Mouse (Mus musculus) forebrain, embryonic 14.5 days (tissue): ENCODE measurements around the gene Rgs17. TPM values are rescaled to one million over a fixed set of nuclear protein-coding genes. Genes with fewer than 3 reads are reported as not detected.
"Not testable (repeated sequence)": the region's sequence is repeated elsewhere in the genome, so short reads cannot be mapped to it uniquely, and the experiment has no call there.

ENCODE experiments used
- ATAC-seq: fragments of 200-750 bp; cut with Nextera tagmentation; 2 replicates; pipeline ENCODE4 v1.8.0; 2017; ENCODE audit warnings: mild to moderate bottlenecking, moderate library complexity
- DNase-seq: peaks from one replicate; pipeline ENCODE4 v3.0.0-alpha.2; 2015; ENCODE audit warnings: low spot score
- H3K27ac ChIP-seq: fragments of 300-500 bp; sonication (generic); 2 replicates; pipeline ENCODE4 v1.5.1; 2014; ENCODE audit warnings: low read depth, mild to moderate bottlenecking, control low read depth, low read length, moderate library complexity
- H3K27me3 ChIP-seq: fragments of 300-500 bp; sonication (generic); replicated peaks from 2 replicates; pipeline ENCODE4 v1.6.1; 2014; ENCODE audit warnings: low read length, control low read depth, mixed read lengths; ENCODE audit not compliant: control insufficient read depth, insufficient read depth
- H3K36me3 ChIP-seq: fragments of 300-500 bp; sonication (generic); 2 replicates; pipeline ENCODE4 v1.6.1; 2014; ENCODE audit warnings: low read length, control low read depth; ENCODE audit not compliant: control insufficient read depth, insufficient read depth
- H3K4me1 ChIP-seq: fragments of 300-500 bp; sonication (generic); 2 replicates; pipeline ENCODE4 v1.6.1; 2014; ENCODE audit warnings: antibody characterized with exemption, low read length, control low read depth; ENCODE audit not compliant: control insufficient read depth, insufficient read depth
- H3K4me2 ChIP-seq: fragments of 300-500 bp; sonication (generic); 2 replicates; pipeline ENCODE4 v1.6.1; 2014; ENCODE audit warnings: mild to moderate bottlenecking, control low read depth, low read length
- H3K4me3 ChIP-seq: fragments of 300-500 bp; sonication (generic); 2 replicates; pipeline ENCODE4 v1.5.1; 2014; ENCODE audit warnings: low read depth, low read length, control low read depth
- H3K9ac ChIP-seq: fragments of 300-500 bp; sonication (generic); 2 replicates; pipeline ENCODE4 v1.6.1; 2014; ENCODE audit warnings: mild to moderate bottlenecking, low read length, control low read depth, moderate library complexity
- H3K9me3 ChIP-seq: fragments of 300-500 bp; sonication (generic); replicated peaks from 2 replicates; pipeline ENCODE4 v1.6.1; 2016; ENCODE audit warnings: low read length, control low read depth, mixed read lengths; ENCODE audit not compliant: control insufficient read depth
- WGBS: fragments of 180-500 bp; shearing (Covaris S2); extraction: QIAGEN DNeasy Blood & Tissue Kit; methylation state at CpG from one replicate; pipeline ENCODE4 v1.1.7; 2014; 5-methylcytosine and 5-hydroxymethylcytosine counted together
- polyA plus RNA-seq: library from polyadenylated mRNA; unstranded; fragments of >200 nt; fragmentation: Nextera tagmentation; extraction: Ambion mirVana; gene quantifications from 2 replicates; pipeline ENCODE4 v1.2.1, GENCODE M21; 2014

The Rgs17 gene
- polyA plus RNA-seq = 7.6 and 11.7 TPM in 2 replicates

- ATAC-seq = peak; percentile 95
- Histone ChIP-seq H3K4me2 (peak within 1 kb of the TSS; percentile 89), H3K9me3 (no peaks in the 10 kb centered on the region), H3K27ac (peak within 1 kb of the TSS; percentile 9; the same call in 1 of the 2 replicates), H3K27me3 (no peaks in the 10 kb centered on the region), H3K36me3 (no peaks in the 10 kb centered on the region), H3K9ac (peak within 1 kb of the TSS; percentile 80), H3K4me1 (no peaks in the 10 kb centered on the region), H3K4me3 (peak within 1 kb of the TSS; percentile 72)
- under 1% methylated on average over 23 of the region's 35 CpGs for WGBS
- peak; percentile 88 for DNase-seq
Measured at GRCm38 (mm10) chr10:5922294-5922828, at the start of gene Rgs17. TSS of gene Rgs17 (minus strand) at chr10:5922400.

DNA sequence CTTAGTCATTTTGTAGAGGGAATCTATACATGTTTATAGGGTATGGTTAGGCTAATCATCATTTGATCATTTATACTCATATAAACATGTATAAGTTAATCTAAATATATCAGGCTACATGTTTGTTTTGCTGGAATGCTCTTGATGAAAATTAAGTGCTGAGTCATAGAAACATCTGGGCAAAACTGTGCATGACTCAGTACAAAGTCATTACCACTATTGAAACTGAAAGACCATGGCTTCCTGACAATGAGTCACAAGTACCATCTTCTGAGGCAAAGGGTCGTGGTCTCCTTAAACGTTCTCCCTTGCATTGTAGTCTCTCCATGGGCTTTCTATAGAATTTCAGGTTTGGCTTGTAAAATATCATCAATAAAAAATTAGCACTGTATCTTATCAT lies 45.5 kb upstream of the Rgs17 start:
- Histone ChIP-seq H3K9me3 (no peaks in the 10 kb centered on the region), H3K9ac (no peak overlapping the region), H3K27me3 (no peaks in the 10 kb centered on the region), H3K27ac (no peak overlapping the region), H3K4me3 (no peak overlapping the region), H3K4me1 (no peaks in the 10 kb centered on the region), H3K36me3 (no peaks in the 10 kb centered on the region), H3K4me2 (no peak overlapping the region)
- WGBS = 93% methylated on average over 2 of the region's 2 CpGs
- ATAC-seq (no peak), DNase-seq (no peak)

DNA sequence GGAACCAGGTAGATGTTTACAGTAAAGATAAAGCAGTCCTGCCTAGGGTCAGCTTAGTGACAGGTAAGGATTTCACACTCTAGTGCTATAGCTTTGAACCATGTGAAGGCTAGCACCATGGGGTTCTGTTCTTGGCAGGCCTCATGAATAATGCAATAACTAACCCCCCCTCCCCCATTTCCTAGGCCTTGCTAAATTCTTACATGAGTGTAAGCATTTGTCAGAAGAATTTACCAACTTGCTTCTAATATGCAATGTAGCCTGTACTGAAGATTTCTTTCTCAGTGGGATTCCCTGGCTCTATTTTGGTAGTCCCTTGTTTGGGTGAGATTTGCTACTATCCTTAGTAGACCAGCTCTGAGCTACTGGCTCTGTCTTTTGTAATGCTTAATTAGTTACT lies 31.6 kb upstream of the Rgs17 start:
- H3K27ac ChIP-seq, DNase-seq, ATAC-seq, H3K4me3 ChIP-seq, H3K27me3 ChIP-seq, H3K4me2 ChIP-seq, H3K9ac ChIP-seq, H3K9me3 ChIP-seq, H3K36me3 ChIP-seq, H3K4me1 ChIP-seq: not testable (repeated sequence)

DNA sequence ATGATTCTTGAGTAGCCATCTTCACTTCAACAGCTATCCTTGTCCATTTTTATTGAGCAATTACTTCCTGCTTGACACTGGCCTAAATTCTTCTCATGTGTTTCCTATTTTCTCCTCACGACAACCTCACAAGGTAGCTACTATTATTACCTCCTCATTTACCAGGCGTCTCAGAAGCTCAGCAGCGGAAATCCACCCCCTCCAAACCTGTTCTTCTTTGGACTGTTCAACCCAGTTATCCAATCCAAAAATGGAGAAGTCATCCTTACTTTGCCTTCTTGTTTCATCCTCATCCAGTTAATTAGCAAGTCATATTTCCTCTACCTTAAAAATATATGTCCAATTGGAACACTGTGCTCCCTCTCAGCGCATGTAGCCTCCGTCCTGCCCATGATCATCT lies 2.1 kb upstream of the Rgs17 start:
- H3K9ac ChIP-seq = no peak overlapping the region
- no peak overlapping the region for H3K4me2 ChIP-seq
- H3K4me1 ChIP-seq = no peaks in the 10 kb centered on the region
- no peak overlapping the region for H3K27ac ChIP-seq
- no peak for DNase-seq
- H3K36me3 ChIP-seq = no peaks in the 10 kb centered on the region
- no peaks in the 10 kb centered on the region for H3K9me3 ChIP-seq
- no peak overlapping the region for H3K4me3 ChIP-seq
- no peaks in the 10 kb centered on the region for H3K27me3 ChIP-seq
- no peak for ATAC-seq
- WGBS = 88% methylated on average over 5 of the region's 5 CpGs

GRCm38 (mm10) chr10:5923096-5923495 lies 896 bp upstream of the Rgs17 start:
- H3K4me2 ChIP-seq = no peak overlapping the region; the same call in 1 of the 2 replicates
- 8% methylated on average over 9 of the region's 9 CpGs for WGBS
- ATAC-seq = no peak

GRCm38 (mm10) chr10:5921771-5922170 lies 429 bp downstream of the Rgs17 start:
- 1% methylated on average over 27 of the region's 31 CpGs for WGBS
- peak overlapping the region; percentile 9; the same call in 1 of the 2 replicates for H3K27ac ChIP-seq
- peak overlapping the region; percentile 89 for H3K4me2 ChIP-seq
- DNase-seq (no peak), ATAC-seq (peak; percentile 58)
- peak overlapping the region; percentile 72 for H3K4me3 ChIP-seq
- H3K4me1 ChIP-seq = no peaks in the 10 kb centered on the region
- H3K36me3 ChIP-seq = no peaks in the 10 kb centered on the region
- H3K9ac ChIP-seq = peak overlapping the region; percentile 80
- H3K27me3 ChIP-seq = no peaks in the 10 kb centered on the region
- H3K9me3 ChIP-seq = no peaks in the 10 kb centered on the region

More at GRCm38 (mm10) chr10:5923096-5923495, 896 bp upstream of the Rgs17 start:
- Histone ChIP-seq H3K9ac (no peak overlapping the region), H3K4me3 (no peak overlapping the region; the same call in 1 of the 2 replicates), H3K9me3 (no peaks in the 10 kb centered on the region), H3K27ac (no peak overlapping the region), H3K36me3 (no peaks in the 10 kb centered on the region), H3K4me1 (no peaks in the 10 kb centered on the region), H3K27me3 (no peaks in the 10 kb centered on the region)
- DNase-seq = peak; percentile 64

GRCm38 (mm10) chr10:5921031-5921551 lies 1.1 kb downstream of the Rgs17 start:
- no peak overlapping the region for H3K27ac ChIP-seq
- H3K36me3 ChIP-seq = no peaks in the 10 kb centered on the region
- 3% methylated on average over 12 of the region's 12 CpGs for WGBS
- peak overlapping the region; percentile 72 for H3K4me3 ChIP-seq
- ATAC-seq = peak; percentile 19
- peak overlapping the region; percentile 80 for H3K9ac ChIP-seq
- H3K27me3 ChIP-seq = no peaks in the 10 kb centered on the region
- peak; percentile 39 for DNase-seq
- H3K4me2 ChIP-seq = peak overlapping the region; percentile 89
- no peaks in the 10 kb centered on the region for H3K4me1 ChIP-seq
- H3K9me3 ChIP-seq = no peaks in the 10 kb centered on the region

DNA sequence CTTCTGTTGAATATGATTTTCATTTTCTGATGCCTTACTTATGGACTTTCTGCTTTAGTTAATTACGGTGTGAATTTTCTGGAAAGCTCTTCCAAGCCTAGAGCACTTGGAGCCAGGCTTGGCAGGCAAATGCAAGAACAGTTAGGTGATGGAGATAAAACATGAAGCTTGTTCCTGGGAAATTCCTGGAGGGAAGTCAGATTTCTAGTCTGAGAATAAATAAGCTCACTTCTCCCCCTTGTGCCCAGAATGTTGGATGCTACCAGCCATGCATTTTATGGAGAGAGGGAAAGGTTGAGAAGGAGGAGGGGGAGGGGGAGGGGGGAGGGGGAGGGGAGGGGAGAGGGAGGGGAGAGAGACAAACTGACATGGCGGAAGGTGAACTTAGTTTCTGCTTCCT lies 17.8 kb downstream of the Rgs17 start:
- Histone ChIP-seq H3K27me3 (no peaks in the 10 kb centered on the region), H3K9ac (no peak overlapping the region), H3K4me1 (no peaks in the 10 kb centered on the region), H3K4me2 (no peak overlapping the region), H3K4me3 (no peak overlapping the region), H3K36me3 (no peaks in the 10 kb centered on the region), H3K9me3 (no peaks in the 10 kb centered on the region), H3K27ac (no peak overlapping the region)
- WGBS = 93% methylated on average over 2 of the region's 2 CpGs
- DNase-seq (peak; percentile 66), ATAC-seq (no peak; the same call in 1 of the 2 replicates)

- no peak overlapping the region for H3K4me2 ChIP-seq
Measured at GRCm38 (mm10) chr10:5901777-5902176, 20.4 kb downstream of the Rgs17 start.

More at GRCm38 (mm10) chr10:5901777-5902176, 20.4 kb downstream of the Rgs17 start:
- H3K27me3 ChIP-seq = no peaks in the 10 kb centered on the region
- no peaks in the 10 kb centered on the region for H3K36me3 ChIP-seq
- no peaks in the 10 kb centered on the region for H3K4me1 ChIP-seq
- DNase-seq = no peak
- no peaks in the 10 kb centered on the region for H3K9me3 ChIP-seq
- 85% methylated on average over 4 of the region's 4 CpGs for WGBS
- H3K4me3 ChIP-seq = no peak overlapping the region
- no peak for ATAC-seq
- no peak overlapping the region for H3K27ac ChIP-seq
- no peak overlapping the region for H3K9ac ChIP-seq
